Mouse (Mus musculus): ENCODE data around the gene Coa3.
"Not testable (repeated sequence)": the region's sequence is repeated elsewhere in the genome, so short reads cannot be mapped to it uniquely, and the experiment has no call there.

Coa3 gene

DNA sequence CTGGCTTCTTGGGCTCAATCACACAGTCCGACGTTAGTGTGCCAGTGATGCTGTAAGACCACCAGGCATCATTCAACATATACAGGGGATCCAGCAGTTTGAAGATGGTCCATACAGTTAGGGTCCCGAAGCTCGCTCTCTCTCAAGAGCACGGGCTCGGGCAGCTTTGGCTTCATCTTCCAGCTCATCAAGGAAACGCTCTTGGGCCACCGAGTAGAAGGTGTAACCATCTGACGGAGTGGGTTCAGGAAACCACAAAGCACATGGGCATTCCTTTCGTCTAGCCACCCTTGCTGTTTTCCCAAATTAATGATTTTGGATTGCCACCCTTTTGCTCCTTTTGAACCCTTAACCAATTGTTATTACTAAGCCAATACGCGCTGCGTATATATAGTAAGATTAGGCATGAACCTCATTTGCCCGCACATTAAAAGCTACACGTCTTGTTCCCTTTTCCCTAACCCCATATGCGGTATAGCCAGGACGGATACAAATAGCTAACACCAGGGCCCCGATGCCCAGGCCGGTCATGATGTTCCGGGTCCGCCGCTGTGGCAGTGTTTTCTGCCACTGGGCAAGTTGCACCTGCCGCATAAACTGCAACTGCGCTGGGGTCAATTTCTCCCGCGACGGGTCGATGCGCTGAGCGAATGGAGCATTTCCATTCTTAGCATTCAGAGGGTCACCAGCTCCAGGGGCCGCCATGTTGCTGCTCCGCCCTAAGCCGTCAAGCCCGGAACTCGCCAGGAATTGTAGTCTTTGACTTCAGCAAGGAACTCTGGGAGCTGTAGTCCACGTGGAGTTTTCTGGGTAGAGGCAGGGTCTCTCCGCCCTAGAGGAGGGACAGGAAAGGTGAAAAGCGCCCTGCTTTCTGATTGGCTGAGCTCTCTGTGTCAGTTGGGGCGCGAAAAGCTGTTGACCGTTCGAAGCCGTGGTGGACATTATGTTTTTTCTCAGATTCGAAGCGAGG lies at the start of gene Coa3, which contains the start of gene Cntd1:
Gene Coa3 (minus strand): TSS at position 892 of the 970 bp plus-strand sequence.
Gene Cntd1 (plus strand): TSS at position 790 of the 970 bp plus-strand sequence.
- DNase-seq (ENCODE audit: low spot score) = peak; percentile 84

DNA sequence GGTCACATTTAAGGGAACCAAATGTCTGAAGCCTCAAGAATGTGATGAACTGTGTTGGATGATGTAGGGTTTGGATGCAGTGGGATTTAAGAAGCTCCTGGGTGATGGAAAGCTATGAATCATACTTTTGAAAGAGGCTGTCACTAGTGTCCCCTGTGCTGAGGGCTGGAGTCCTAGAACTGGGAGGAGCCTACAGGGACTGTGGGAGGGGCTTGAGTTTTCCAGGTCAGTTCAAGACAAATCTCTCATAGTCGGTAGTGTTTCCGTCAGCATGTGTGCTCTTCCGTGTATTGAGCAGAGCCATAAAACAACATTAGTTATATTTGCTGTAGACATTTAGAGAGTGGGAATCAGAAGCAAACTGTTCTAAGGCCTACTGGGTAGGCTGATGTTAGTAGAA lies 48.4 kb upstream of the Coa3 start:
- DNase-seq (ENCODE audit: low spot score) = no peak

DNA sequence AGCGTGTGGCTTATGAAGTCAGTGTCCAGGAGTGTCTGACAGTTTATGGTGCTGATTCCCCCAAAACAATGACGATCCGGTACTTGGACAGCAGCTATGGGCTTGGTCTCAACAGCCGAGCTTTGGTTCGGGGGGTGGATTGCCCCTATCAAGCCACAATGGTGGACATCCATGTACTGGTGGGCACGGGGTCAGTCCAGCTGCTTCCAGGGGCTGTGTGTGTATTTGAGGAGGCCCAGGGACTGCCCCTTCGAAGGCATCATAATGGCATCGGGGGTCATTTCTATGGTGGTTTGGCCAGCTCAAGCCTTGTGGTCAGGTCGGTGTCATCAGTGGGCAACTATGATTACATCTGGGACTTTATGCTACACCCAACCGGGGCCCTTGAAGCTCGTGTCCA lies 47.2 kb upstream of the Coa3 start:
- no peak for DNase-seq (ENCODE audit: low spot score)

DNA sequence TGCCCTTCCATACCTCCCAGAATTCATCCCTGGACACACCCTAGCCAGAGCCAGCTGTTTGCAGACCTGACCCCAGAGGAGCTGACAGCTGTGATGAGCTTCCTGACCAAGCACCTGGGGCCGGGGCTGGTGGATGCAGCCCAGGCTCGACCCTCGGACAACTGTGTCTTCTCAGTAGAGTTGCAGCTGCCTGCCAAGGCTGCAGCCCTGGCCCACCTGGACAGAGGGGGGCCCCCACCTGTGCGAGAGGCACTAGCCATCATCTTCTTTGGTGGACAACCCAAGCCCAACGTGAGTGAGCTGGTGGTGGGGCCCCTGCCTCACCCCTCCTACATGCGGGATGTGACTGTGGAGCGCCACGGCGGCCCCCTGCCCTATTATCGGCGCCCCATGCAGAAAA lies 46.3 kb upstream of the Coa3 start:
- not testable (repeated sequence) for DNase-seq (ENCODE audit: low spot score)

GRCm38 (mm10) chr11:101324763-101325162 lies 45.8 kb upstream of the Coa3 start, which contains the start of gene Aoc2:
TSS of gene Aoc2 (plus strand) at chr11:101325063.
- DNase-seq (ENCODE audit: low spot score) = no peak

DNA sequence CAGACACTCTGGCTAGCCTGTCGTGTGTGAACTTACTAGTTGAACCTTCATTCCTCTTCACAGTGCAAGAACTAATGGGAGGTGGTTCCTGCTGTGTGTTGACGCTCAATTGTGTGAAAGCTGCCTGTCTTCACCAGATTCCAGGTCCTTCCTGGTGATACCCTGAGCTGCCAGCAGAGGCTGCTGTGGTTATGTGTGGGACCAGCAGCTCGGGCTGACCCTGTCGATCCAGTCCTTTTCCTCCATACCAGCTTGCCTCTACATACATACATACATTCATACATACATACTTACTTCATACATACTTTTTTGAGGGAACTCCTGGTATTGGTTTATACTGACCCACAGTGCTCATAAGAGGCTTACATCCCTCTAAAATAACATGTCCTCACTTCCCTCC lies 44.7 kb upstream of the Coa3 start:
- DNase-seq (ENCODE audit: low spot score) = peak; percentile 80

DNA sequence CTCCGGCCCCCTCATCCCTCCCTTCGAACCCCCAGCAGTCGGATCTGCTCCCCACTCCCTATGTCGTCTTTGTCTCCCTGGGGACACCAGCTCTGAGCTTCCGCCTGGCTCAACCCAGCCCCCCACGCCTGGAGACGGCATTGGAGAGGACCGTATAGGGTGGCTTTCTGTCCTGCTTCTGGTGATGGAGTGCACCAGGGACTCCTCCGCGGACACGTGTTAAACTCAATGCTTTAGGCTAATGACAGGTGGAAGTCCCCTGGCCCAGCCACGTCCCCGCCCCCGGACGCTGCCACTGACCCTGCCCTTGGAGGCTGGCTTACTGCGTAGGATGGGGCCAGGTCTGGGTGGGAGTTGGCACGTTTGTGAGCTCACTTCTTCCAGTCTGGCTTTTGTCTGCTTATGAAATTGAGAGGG lies 37.6 kb upstream of the Coa3 start:
- DNase-seq (ENCODE audit: low spot score) = no peak

GRCm38 (mm10) chr11:101315665-101316500 lies 37.0 kb upstream of the Coa3 start, which contains the start of gene Psme3:
TSS of gene Psme3 (plus strand) at chr11:101316213.
- peak; percentile 94 for DNase-seq (ENCODE audit: low spot score)

DNA sequence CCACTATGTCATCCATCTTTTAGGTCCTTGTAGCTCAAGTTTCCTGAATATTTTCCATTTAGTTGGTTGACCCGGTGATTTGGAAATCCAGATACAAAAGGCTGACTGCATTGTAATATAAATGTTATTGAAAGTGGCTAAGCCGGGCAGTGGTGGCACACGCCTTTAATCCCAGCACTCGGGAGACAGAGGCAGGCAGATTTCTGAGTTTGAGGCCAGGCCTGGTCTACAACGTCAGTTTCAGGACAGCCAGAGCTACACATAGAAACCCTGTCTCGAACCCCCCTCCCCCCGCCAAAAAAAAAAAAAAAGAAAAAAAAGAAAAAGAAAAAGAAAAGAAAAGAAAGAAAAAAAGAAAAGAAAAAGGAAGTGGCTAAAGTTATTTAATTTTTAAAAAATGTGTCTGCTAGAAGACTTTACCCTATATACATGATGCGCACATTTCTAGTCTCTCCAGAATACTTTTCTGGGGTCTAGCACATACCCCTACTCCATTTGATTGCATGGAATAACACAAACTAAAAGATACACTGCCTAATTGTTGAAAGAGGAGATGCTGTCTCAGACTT lies 36.3 kb upstream of the Coa3 start:
- no peak for DNase-seq (ENCODE audit: low spot score)

- no peak for DNase-seq (ENCODE audit: low spot score)
Observed at GRCm38 (mm10) chr11:101314567-101314966, 35.7 kb upstream of the Coa3 start.

DNA sequence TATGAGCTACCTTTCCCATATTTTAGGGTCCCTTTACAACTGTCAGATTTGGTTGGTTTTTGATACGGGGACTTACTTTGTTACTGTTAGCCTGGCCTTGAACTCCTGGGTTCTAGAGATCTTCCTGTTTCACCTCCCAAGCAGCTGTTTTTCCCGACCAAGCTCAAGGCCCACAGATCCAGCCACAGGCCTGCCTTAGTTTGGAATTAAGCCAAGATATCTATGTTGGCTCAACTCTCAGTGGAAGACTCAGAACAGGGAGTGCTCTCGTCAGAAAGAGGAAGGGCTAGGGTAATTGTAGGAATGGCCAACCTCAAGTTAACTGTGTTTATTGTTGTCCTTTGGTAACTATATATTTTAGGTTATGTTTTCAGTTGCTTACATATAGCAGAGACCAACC lies 33.2 kb upstream of the Coa3 start:
- no peak for DNase-seq (ENCODE audit: low spot score)

- DNase-seq (ENCODE audit: low spot score) = no peak
Observed at GRCm38 (mm10) chr11:101311083-101311482, 32.2 kb upstream of the Coa3 start.

DNA sequence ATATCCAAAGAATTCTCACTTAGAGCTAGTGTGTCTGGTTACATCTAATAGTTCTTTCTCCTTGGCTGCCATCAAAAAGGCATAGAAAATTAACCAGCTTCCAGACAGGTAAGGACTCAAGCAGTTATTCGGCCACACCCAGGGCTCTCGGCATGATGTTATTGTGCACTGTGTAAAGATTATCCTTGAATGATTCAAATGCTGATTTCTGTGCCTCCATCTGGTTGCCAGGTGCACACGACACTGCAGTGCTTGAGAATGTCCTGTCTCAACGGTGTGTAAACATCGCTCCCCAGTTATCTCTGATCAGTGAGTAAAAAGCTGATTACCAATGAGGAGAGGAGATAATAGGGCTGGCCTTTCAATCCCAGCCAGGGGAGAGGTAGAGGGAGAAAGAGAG lies 28.8 kb upstream of the Coa3 start:
- DNase-seq (ENCODE audit: low spot score) = no peak

GRCm38 (mm10) chr11:101302004-101302798 lies 23.3 kb upstream of the Coa3 start, which contains the start of gene Becn1:
TSS of gene Becn1 (minus strand) at chr11:101302286.
- DNase-seq (ENCODE audit: low spot score) = peak; percentile 98

DNA sequence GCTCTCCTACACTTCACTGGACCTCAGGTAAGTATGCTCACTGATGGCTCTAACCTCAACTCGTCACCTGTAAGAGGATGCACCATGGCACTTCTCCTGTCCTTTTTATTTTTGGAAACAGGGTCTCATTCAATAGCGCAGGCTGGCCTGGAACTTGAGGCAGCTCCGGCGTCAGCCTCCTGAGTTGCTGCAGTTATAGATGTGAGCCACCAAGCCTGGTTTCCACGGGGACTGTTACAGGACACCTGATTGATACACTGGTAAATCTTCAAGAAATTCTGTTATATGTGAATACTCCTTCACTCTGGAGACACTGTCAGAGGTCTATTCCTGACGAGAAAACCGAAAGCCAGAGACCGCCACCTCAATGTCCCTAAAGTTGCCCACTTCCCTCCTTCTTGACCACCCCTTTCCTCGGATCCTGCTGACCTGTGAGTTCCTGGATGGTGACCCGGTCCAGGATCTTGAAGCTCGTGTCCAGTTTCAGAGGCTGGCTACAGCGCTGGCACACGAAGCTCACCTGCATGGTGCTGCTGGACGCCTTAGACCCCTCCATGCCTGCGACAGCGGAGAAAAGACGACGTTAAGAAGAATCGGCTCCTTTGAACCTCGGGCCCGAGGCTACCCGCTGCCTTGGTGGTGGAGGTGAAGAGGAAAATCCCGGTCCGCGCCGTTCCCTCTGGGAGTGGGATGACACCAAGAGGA lies 22.5 kb upstream of the Coa3 start:
- no peak for DNase-seq (ENCODE audit: low spot score)

- DNase-seq (ENCODE audit: low spot score) = no peak
Observed at GRCm38 (mm10) chr11:101300881-101301280, 22.0 kb upstream of the Coa3 start.

GRCm38 (mm10) chr11:101295191-101295590 lies 16.3 kb upstream of the Coa3 start:
- no peak for DNase-seq (ENCODE audit: low spot score)

- no peak for DNase-seq (ENCODE audit: low spot score)
Observed at GRCm38 (mm10) chr11:101291231-101291630, 12.3 kb upstream of the Coa3 start.

- DNase-seq (ENCODE audit: low spot score) = peak; percentile 32
Observed at GRCm38 (mm10) chr11:101287306-101287705, 8.4 kb upstream of the Coa3 start.

DNA sequence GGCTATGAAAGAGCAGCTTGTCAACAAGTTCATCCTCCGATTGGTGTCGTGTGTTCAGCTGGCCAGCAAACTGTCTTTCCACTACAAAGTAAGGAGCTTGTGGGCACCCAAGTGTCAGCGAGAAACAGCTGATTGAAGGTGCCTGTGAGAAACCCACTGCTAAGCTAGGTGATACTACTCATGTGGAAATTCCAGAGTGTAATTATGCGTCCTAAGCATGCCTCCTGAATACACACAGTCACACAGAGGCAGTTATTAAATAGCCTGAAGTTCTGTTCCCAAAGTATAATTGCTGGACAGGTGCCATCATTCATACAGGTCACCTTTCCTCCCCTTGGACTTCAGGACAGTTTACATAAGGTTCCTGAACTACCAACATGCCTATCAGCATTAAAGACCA lies 4.9 kb upstream of the Coa3 start:
- DNase-seq (ENCODE audit: low spot score) = no peak

DNA sequence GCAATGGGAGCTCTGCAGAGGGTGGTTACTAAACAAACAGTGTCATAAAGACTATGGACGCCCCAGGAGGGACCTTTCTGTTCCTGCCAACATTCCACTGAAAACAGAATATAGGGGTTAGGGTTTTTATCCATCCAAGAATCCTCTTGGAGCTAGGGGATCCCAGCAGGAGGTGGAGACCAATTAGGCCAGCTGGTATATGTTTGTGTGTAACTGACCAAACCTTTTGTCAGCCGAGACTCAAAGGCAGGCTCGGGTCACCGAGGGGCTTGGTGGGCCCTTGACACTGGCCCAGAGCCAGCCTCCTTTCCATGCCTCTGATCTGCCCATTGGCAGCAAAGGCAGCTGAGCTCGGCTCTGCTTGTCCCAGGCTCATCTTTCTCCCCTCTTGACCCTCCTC lies 4.0 kb upstream of the Coa3 start:
- DNase-seq (ENCODE audit: low spot score) = no peak

All from layer of hippocampus, adult 11-12 months (tissue).